Mouse (Mus musculus) testis, adult 2 months (tissue): ENCODE measurements around the gene Ppp1r14b. TPM values are rescaled to one million over a fixed set of nuclear protein-coding genes. Genes with fewer than 3 reads are reported as not detected.

Experiments used
- H3K27ac ChIP-seq: fragments of 200-500 bp; 2 replicates; pipeline ENCODE4 v1.5.1; 2012; ENCODE audit warnings: low read depth, low read length; ENCODE audit not compliant: control insufficient read depth, insufficient read depth
- H3K27me3 ChIP-seq: fragments of 200-500 bp; 2 replicates; pipeline ENCODE4 v1.6.1; 2012; ENCODE audit warnings: mild to moderate bottlenecking, low read length, moderate library complexity; ENCODE audit not compliant: control insufficient read depth, insufficient read depth
- H3K36me3 ChIP-seq: fragments of 200-500 bp; 2 replicates; pipeline ENCODE4 v1.6.1; 2012; ENCODE audit warnings: mild to moderate bottlenecking, low read length; ENCODE audit not compliant: control insufficient read depth, insufficient read depth
- H3K4me1 ChIP-seq: fragments of 200-500 bp; 2 replicates; pipeline ENCODE4 v1.6.1; 2012; ENCODE audit warnings: low read length; ENCODE audit not compliant: control insufficient read depth, insufficient read depth
- H3K4me3 ChIP-seq: fragments of 200-500 bp; 2 replicates; pipeline ENCODE4 v1.5.1; 2012; ENCODE audit warnings: low read depth, mild to moderate bottlenecking, low read length, moderate library complexity, mixed read lengths; ENCODE audit not compliant: control insufficient read depth
- CTCF ChIP-seq: fragments of 200-500 bp; IDR thresholded peaks from 2 replicates; pipeline ENCODE4 v1.5.1; 2012; ENCODE audit warnings: low read depth, mild to moderate bottlenecking, inconsistent platforms, low read length, moderate library complexity; ENCODE audit not compliant: control insufficient read depth, insufficient read depth, insufficient replicate concordance
- POLR2A ChIP-seq: fragments of 200-500 bp; IDR thresholded peaks from 2 replicates; pipeline ENCODE4 v1.6.1; 2012; ENCODE audit warnings: low read depth, mild to moderate bottlenecking, inconsistent platforms, low read length, moderate library complexity; ENCODE audit not compliant: control insufficient read depth
- polyA plus RNA-seq: library from polyadenylated mRNA; depleted of rRNA; stranded (reverse); fragments of >200 nt; gene quantifications from 2 replicates; pipeline ENCODE4 v1.2.3, GENCODE M21; 2012

The Ppp1r14b gene
- polyA plus RNA-seq, 1 experiment, result 154 TPM

DNA sequence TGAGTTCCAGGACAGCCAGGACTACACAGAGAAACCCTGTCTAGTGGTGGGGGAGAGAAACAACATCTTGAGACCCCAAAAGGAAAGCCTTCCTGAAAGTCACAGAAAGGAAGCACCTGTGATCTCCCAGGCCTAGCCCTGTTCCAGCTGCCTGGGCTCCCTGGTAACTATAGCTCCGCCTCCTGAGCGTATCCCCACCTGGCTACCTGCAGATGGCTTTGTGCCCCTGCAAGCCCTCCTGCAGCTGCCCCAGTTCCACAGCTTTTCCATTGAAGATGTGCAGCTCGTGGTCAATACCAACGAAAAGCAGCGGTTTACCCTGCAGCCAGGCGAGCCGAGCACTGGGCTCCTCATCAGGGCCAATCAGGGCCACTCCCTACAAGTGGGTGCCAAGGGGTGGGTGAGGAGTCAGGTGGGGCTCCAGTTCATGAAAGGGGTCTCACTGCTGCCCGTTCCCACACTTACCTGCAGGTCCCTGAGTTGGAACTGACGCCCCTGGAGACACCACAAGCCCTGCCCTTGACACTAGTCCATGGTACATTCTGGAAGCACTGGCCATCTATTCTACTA is 23.0 kb downstream of the Ppp1r14b start:
- no peak for TF ChIP-seq CTCF
- no peak for TF ChIP-seq POLR2A
- Histone ChIP-seq H3K27me3 (no peaks in the 10 kb centered on the region), H3K4me1 (peaks cover 15% of the 10 kb centered on the region), H3K27ac (no peak overlapping the region), H3K4me3 (peak overlapping the region; percentile 7), H3K36me3 (no peaks in the 10 kb centered on the region)

DNA sequence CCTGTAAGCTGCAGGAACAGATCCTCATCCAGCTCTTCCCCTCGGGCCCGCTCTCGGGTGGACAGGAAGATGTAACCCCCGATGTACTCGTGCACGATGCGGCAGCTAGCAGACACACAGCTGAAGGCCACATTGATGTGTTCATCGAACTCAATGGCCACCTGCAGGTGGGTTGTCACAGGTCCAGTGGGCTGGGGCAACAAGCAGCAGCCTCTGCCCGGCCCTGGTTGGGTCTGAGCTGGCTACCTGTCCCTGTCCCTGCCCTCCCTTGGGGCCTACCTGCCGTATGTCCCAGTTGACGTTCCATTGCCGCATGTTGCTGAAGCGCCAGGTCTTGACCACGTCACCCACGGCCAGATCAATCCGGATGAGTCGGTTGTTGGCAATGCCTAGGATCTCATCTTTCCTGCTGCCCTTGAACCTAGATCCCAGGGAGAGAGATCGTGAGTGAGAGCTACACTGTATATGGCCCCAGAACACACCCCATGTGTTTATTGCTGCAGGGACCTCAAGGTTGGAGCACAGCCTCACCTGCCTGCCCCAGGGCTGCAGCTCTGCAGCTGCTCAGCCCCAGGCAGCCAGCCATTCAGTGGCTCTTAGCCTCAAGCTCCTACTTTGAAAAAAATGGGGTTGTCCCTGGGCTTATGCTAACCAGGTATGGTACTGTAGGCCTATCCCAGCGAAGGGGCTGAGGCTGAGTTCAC is 24.7 kb downstream of the Ppp1r14b start:
- no peak overlapping the region for H3K4me3 ChIP-seq
- TF ChIP-seq CTCF, result no peak
- H3K27ac ChIP-seq, result no peak overlapping the region
- H3K4me1 ChIP-seq, result peaks cover 14% of the 10 kb centered on the region
- H3K27me3 ChIP-seq, result no peaks in the 10 kb centered on the region
- H3K36me3 ChIP-seq, result no peaks in the 10 kb centered on the region

DNA sequence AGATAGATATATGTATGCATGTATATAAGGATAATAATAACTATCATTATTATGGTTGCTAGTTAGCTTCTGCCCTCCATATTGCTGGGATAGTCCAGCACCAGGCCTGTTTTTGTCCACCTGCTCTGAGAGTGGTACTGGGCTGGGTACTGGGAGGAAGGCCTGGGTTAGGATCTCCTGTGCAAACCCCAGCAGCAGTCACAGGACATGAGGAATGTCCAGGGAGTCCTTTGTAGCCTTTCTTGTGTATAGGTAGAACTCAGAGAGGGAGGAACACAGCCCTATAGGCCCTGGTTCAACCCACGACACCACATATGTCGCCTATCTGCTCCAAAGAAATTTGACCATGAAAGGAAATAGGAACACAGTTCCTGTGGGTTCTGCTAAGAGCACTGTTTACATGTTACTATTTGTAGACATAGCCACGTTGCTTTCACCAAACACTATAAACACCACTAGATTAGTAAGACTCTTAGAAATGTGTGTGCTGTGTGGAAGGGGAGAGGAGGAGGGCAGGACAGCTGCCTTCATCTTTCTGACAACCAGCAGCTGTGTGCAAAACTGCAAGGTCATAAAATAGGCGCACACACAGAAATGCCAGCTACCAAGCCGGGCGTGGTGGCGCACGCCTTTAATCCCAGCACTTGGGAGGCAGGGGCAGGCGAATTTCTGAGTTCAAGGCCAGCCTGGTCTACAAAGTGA is 32.3 kb downstream of the Ppp1r14b start:
- Histone ChIP-seq H3K4me3 (no peak overlapping the region), H3K4me1 (no peaks in the 10 kb centered on the region), H3K27ac (no peak overlapping the region), H3K36me3 (no peaks in the 10 kb centered on the region), H3K27me3 (no peaks in the 10 kb centered on the region)
- no peak for TF ChIP-seq CTCF
- no peak for TF ChIP-seq POLR2A

DNA sequence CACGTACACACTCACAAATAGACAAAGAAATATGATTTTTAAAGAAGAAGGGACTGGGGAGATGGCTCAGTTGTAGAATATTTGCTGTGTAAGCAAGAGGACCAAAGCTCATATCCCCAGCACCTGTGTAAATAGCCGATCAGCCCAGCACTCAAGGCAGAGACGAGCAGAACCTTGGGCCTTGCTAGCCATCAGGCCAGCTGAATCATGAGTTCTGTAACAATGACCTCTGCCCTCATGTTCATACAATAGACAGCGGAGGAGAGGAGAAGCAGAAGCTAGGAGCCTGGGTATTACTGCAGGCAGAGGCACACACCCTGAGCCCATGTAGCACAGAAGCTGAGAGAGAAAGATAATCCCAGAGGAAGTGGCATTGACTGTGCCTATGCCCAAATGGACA is 37.7 kb downstream of the Ppp1r14b start:
- TF ChIP-seq CTCF, result no peak
- no peak for TF ChIP-seq POLR2A
- H3K4me3 ChIP-seq, result no peak overlapping the region

DNA sequence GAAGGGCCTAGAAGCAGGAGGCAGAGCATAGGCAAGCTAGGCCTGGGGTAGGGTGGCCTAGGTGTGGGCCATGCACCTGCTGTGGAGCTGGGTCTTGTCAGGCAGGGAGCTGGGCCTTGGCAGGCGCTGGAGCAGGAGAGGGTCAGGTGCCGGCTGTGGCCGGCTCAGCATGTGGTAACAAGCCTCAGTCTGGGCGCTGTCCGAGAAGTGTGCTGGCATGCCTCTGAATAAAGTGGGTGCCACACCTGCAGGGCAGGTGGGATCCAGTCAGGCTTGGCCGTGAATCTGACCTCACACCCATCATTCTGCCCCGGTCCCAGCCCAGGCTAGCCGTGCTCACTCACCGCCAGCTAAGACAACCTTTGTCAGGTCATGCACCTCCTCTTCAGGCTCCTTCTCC is 39.2 kb downstream of the Ppp1r14b start:
- Histone ChIP-seq H3K4me3 (no peak overlapping the region), H3K27me3 (no peaks in the 10 kb centered on the region), H3K27ac (no peak overlapping the region), H3K36me3 (no peaks in the 10 kb centered on the region), H3K4me1 (no peaks in the 10 kb centered on the region)
- TF ChIP-seq POLR2A, result no peak
- no peak for TF ChIP-seq CTCF

More for the DNA sequence above, 37.7 kb downstream of the Ppp1r14b start:
- no peaks in the 10 kb centered on the region for H3K27me3 ChIP-seq
- H3K27ac ChIP-seq, result no peak overlapping the region
- H3K36me3 ChIP-seq, result no peaks in the 10 kb centered on the region
- H3K4me1 ChIP-seq, result no peaks in the 10 kb centered on the region

DNA sequence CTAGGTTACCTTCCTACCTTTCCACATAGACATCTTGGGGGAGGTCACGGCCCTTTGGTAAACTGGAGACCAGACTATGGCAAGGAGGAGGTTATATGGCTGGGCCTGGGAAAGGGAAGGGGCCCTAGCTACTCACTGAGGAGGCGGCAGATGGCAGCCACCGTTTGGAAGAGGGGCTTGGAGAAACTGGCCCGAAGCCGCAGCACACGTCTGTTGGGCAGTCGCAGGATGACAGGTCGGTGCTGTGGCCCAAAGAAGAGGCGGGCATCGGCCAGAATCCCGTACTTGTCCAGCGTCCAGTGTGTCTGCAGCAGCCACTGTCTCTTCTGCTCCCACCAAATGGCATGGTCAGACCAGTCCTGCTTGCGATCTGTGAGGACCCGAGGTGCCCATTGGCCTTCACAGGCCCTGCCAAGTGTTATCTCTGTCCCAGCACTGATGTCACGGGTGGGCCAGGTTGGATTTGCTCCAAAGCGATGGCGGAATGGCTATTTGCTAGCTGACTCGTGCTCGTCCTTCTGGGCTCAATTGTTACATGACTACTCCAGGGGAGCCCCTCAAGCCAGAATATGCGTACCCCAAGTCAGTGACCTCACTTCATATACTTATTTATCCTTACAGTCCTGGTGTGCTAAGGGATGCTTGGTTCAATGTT is 39.8 kb downstream of the Ppp1r14b start:
- no peaks in the 10 kb centered on the region for H3K36me3 ChIP-seq
- H3K27ac ChIP-seq, result no peak overlapping the region
- no peaks in the 10 kb centered on the region for H3K27me3 ChIP-seq

More for the DNA sequence above, 39.8 kb downstream of the Ppp1r14b start:
- Histone ChIP-seq H3K4me1 (no peaks in the 10 kb centered on the region), H3K4me3 (no peak overlapping the region)
- no peak for TF ChIP-seq CTCF
- TF ChIP-seq POLR2A, result no peak
